Mouse (Mus musculus) MEL (cell line): ENCODE measurements around the gene Fzd4. TPM values are rescaled to one million over a fixed set of nuclear protein-coding genes. Genes with fewer than 3 reads are reported as not detected.

Experiments used
- DNase-seq: peaks from one replicate; pipeline ENCODE4 v3.0.0; 2011; ENCODE audit warnings: low read depth, low spot score
- H3K27ac ChIP-seq: 2 replicates; pipeline ENCODE4 v1.5.1; 2012; ENCODE audit warnings: low read depth, mild to moderate bottlenecking, control low read depth, low read length, moderate library complexity; ENCODE audit not compliant: control insufficient read depth
- H3K27me3 ChIP-seq, 2 experiments: fragments of 150-350 bp in 1 of 2; sonication (generic) in 1 of 2; 2 replicates each; pipeline ENCODE4 v1.6.1; 2012; ENCODE audit warnings: low read length in 2 of 2, mild to moderate bottlenecking in 2 of 2, improper control_type of control experiment in 1 of 2, moderate library complexity in 1 of 2; ENCODE audit not compliant: insufficient read depth in 2 of 2, control insufficient read depth in 1 of 2
- H3K36me3 ChIP-seq, 2 experiments: 2 replicates each; pipeline ENCODE4 v1.6.1; 2012 to 2014; ENCODE audit warnings: low read length in 2 of 2, improper control_type of control experiment in 1 of 2, inconsistent platforms in 1 of 2, mild to moderate bottlenecking in 1 of 2; ENCODE audit not compliant: insufficient read depth in 2 of 2, control insufficient read depth in 1 of 2
- H3K4me1 ChIP-seq, 2 experiments: fragments of 150-350 bp in 1 of 2; sonication (generic) in 1 of 2; 2 replicates each; pipeline ENCODE4 v1.6.1; 2012; ENCODE audit warnings: low read length in 2 of 2, improper control_type of control experiment in 1 of 2, mild to moderate bottlenecking in 1 of 2; ENCODE audit not compliant: insufficient read depth in 2 of 2, control insufficient read depth in 1 of 2
- H3K4me3 ChIP-seq, 2 experiments: fragments of 150-350 bp in 1 of 2; sonication (generic) in 1 of 2; 2 replicates each; pipeline ENCODE4 v1.5.1; 2012; ENCODE audit warnings: low read depth in 2 of 2, low read length in 2 of 2, mild to moderate bottlenecking in 2 of 2, moderate library complexity in 2 of 2, control low read depth in 1 of 2, improper control_type of control experiment in 1 of 2; ENCODE audit not compliant: control insufficient read depth in 1 of 2, insufficient read depth in 1 of 2
- H3K79me2 ChIP-seq: 2 replicates; pipeline ENCODE4 v1.6.1; 2012; ENCODE audit warnings: mild to moderate bottlenecking, low read length, moderate library complexity; ENCODE audit not compliant: control insufficient read depth, poor library complexity, insufficient read depth
- H3K9ac ChIP-seq: 2 replicates; pipeline ENCODE4 v1.6.1; 2012; ENCODE audit warnings: low read depth, mild to moderate bottlenecking, control low read depth, low read length, moderate library complexity; ENCODE audit not compliant: control insufficient read depth, poor library complexity, severe bottlenecking
- H3K9me3 ChIP-seq: fragments of 150-350 bp; sonication (generic); replicated peaks from 2 replicates; pipeline ENCODE4 v1.6.1; 2012; ENCODE audit warnings: mild to moderate bottlenecking, low read length, improper control_type of control experiment, moderate library complexity; ENCODE audit not compliant: insufficient read depth
- CHD1 ChIP-seq: IDR thresholded peaks from 2 replicates; pipeline ENCODE4 v1.6.1; 2012; ENCODE audit warnings: low read depth, mild to moderate bottlenecking, inconsistent platforms, low read length, improper control_type of control experiment
- CHD2 ChIP-seq: IDR thresholded peaks from 2 replicates; pipeline ENCODE4 v1.6.1; 2011; ENCODE audit warnings: low read length, improper control_type of control experiment
- CTCF ChIP-seq, 3 experiments: IDR thresholded peaks in 2 of 3; conservative IDR thresholded peaks in 1 of 3; 2 replicates each; pipeline ENCODE4 v1.5.1; 2011 to 2012; ENCODE audit warnings: low read length in 3 of 3, low read depth in 2 of 3, mild to moderate bottlenecking in 2 of 3, improper control_type of control experiment in 1 of 3, inconsistent platforms in 1 of 3, mixed read lengths in 1 of 3, moderate library complexity in 1 of 3; ENCODE audit not compliant: control insufficient read depth in 1 of 3, insufficient read depth in 1 of 3, poor library complexity in 1 of 3, severe bottlenecking in 1 of 3
- E2F4 ChIP-seq: IDR thresholded peaks from 2 replicates; pipeline ENCODE4 v1.6.1; 2011; ENCODE audit warnings: low read depth, low read length, improper control_type of control experiment, borderline replicate concordance
- EP300 ChIP-seq, 2 experiments: IDR thresholded peaks; 2 replicates each; pipeline ENCODE4 v1.6.1; 2011; ENCODE audit warnings: improper control_type of control experiment in 2 of 2, low read length in 2 of 2, low read depth in 1 of 2, mild to moderate bottlenecking in 1 of 2
- ETS1 ChIP-seq: IDR thresholded peaks from 2 replicates; pipeline ENCODE4 v1.6.1; 2012; ENCODE audit warnings: low read depth, mild to moderate bottlenecking, inconsistent platforms, low read length, improper control_type of control experiment, moderate library complexity
- GABPA ChIP-seq: IDR thresholded peaks from 2 replicates; pipeline ENCODE4 v1.6.1; 2012; ENCODE audit warnings: low read depth, mild to moderate bottlenecking, inconsistent platforms, low read length, improper control_type of control experiment, moderate library complexity
- GATA1 ChIP-seq: IDR thresholded peaks from 2 replicates; pipeline ENCODE4 v1.6.1; 2011; ENCODE audit warnings: low read depth, low read length, improper control_type of control experiment
- HCFC1 ChIP-seq: IDR thresholded peaks from 2 replicates; pipeline ENCODE4 v1.6.1; 2012; ENCODE audit warnings: low read depth, mild to moderate bottlenecking, inconsistent platforms, low read length, improper control_type of control experiment, moderate library complexity
- MEF2A ChIP-seq: IDR thresholded peaks from 2 replicates; pipeline ENCODE4 v1.6.1; 2014; ENCODE audit warnings: low read depth, mild to moderate bottlenecking, inconsistent platforms, low read length, improper control_type of control experiment; ENCODE audit not compliant: poor library complexity, insufficient replicate concordance, severe bottlenecking; ENCODE audit errors: extremely low read depth
- MXI1 ChIP-seq: IDR thresholded peaks from 2 replicates; pipeline ENCODE4 v1.6.1; 2011; ENCODE audit warnings: mild to moderate bottlenecking, low read depth, low read length, improper control_type of control experiment
- MYC ChIP-seq: IDR thresholded peaks from 2 replicates; pipeline ENCODE4 v1.6.1; 2011; ENCODE audit warnings: low read depth, mild to moderate bottlenecking, low read length, improper control_type of control experiment, moderate library complexity
- NRF1 ChIP-seq: IDR thresholded peaks from 2 replicates; pipeline ENCODE4 v1.6.1; 2014; ENCODE audit warnings: low read depth, mild to moderate bottlenecking, inconsistent platforms, low read length, improper control_type of control experiment, moderate library complexity; ENCODE audit not compliant: poor library complexity, insufficient read depth, severe bottlenecking
- POLR2A ChIP-seq, 2 experiments: IDR thresholded peaks; 2 replicates each; pipeline ENCODE4 v1.6.1; 2011 to 2012; ENCODE audit warnings: low read length in 2 of 2, mild to moderate bottlenecking in 2 of 2, control low read depth in 1 of 2, improper control_type of control experiment in 1 of 2, low read depth in 1 of 2, moderate library complexity in 1 of 2; ENCODE audit not compliant: control insufficient read depth in 1 of 2, insufficient read depth in 1 of 2, poor library complexity in 1 of 2
- POLR2AphosphoS2 ChIP-seq: IDR thresholded peaks from 2 replicates; pipeline ENCODE4 v1.6.1; 2011; ENCODE audit warnings: low read length, improper control_type of control experiment
- RAD21 ChIP-seq: IDR thresholded peaks from 2 replicates; pipeline ENCODE4 v1.6.1; 2011; ENCODE audit warnings: mild to moderate bottlenecking, low read depth, low read length, improper control_type of control experiment
- RCOR1 ChIP-seq: IDR thresholded peaks from 2 replicates; pipeline ENCODE4 v1.6.1; 2012; ENCODE audit warnings: low read depth, mild to moderate bottlenecking, inconsistent platforms, low read length, improper control_type of control experiment
- SIN3A ChIP-seq: IDR thresholded peaks from 2 replicates; pipeline ENCODE4 v1.6.1; 2012; ENCODE audit warnings: low read length, improper control_type of control experiment, inconsistent platforms
- TAL1 ChIP-seq: IDR thresholded peaks from 2 replicates; pipeline ENCODE4 v1.6.1; 2012; ENCODE audit warnings: mild to moderate bottlenecking, inconsistent platforms, low read length, moderate library complexity, mixed read lengths
- TBP ChIP-seq: IDR thresholded peaks from 2 replicates; pipeline ENCODE4 v1.8.0; 2011; ENCODE audit warnings: low read depth, low read length, improper control_type of control experiment
- TCF12 ChIP-seq: IDR thresholded peaks from 2 replicates; pipeline ENCODE4 v1.6.1; 2014; ENCODE audit warnings: low read depth, mild to moderate bottlenecking, inconsistent platforms, low read length, improper control_type of control experiment, moderate library complexity
- UBTF ChIP-seq: IDR thresholded peaks from 2 replicates; pipeline ENCODE4 v1.6.1; 2012; ENCODE audit warnings: low read depth, mild to moderate bottlenecking, inconsistent platforms, low read length, improper control_type of control experiment, moderate library complexity, borderline replicate concordance; ENCODE audit not compliant: insufficient read depth
- USF1 ChIP-seq: IDR thresholded peaks from 2 replicates; pipeline ENCODE4 v1.6.1; 2014; ENCODE audit warnings: low read depth, mild to moderate bottlenecking, inconsistent platforms, low read length, improper control_type of control experiment, moderate library complexity
- USF2 ChIP-seq, 2 experiments: IDR thresholded peaks; 2 replicates each; pipeline ENCODE4 v1.6.1; 2011 to 2012; ENCODE audit warnings: improper control_type of control experiment in 2 of 2, low read length in 2 of 2, borderline replicate concordance in 1 of 2, inconsistent platforms in 1 of 2, low read depth in 1 of 2, mild to moderate bottlenecking in 1 of 2; ENCODE audit not compliant: insufficient read depth in 1 of 2
- ZNF384 ChIP-seq: IDR thresholded peaks from 2 replicates; pipeline ENCODE4 v1.6.1; 2012; ENCODE audit warnings: low read depth, mild to moderate bottlenecking, inconsistent platforms, low read length, improper control_type of control experiment
- polyA plus RNA-seq, 2 experiments: library from polyadenylated mRNA; stranded (reverse) in 1 of 2; unstranded in 1 of 2; fragments of >175 nt in 1 of 2; fragments of >200 nt in 1 of 2; gene quantifications; 2 replicates each; pipeline versions ENCODE4 v1.2.1 to v1.2.4; 2012; ENCODE audit warnings: low replicate concordance in 2 of 2, low read depth in 1 of 2; ENCODE audit not compliant: insufficient read length in 2 of 2, insufficient read depth in 1 of 2, missing spikeins in 1 of 2
- total RNA-seq: library from RNA; depleted of rRNA; stranded (reverse); fragments of 300-350 nt; gene quantifications from 2 replicates; pipeline ENCODE4 v1.2.3, GENCODE M21; 2012

Fzd4 gene
- total and polyA plus RNA-seq, 3 experiments: 0.08 to 1.1 TPM; not detected in 1

GRCm38 (mm10) chr7:89456380-89457076 lies 52.4 kb downstream of the Fzd4 start:
- Histone ChIP-seq H3K27ac (no peak overlapping the region), H3K36me3 (no peaks in the 10 kb centered on the region), H3K9me3 (no peaks in the 10 kb centered on the region)
- no peak for TF ChIP-seq CHD2
- TF ChIP-seq ETS1: no peak
- no peak for TF ChIP-seq RAD21
- TF ChIP-seq POLR2A (IDR thresholded peaks at IDR 0.05; ENCODE audit: control insufficient read depth in 1 of 2, insufficient read depth in 1 of 2, low read depth in 1 of 2, low read length in 2 of 2, poor library complexity in 1 of 2): no peak
- TF ChIP-seq GATA1: no peak
- no peak for TF ChIP-seq MEF2A
- TF ChIP-seq USF1: no peak
- no peak for TF ChIP-seq SIN3A
- no peak for TF ChIP-seq RCOR1
- TF ChIP-seq HCFC1: no peak
- no peak for TF ChIP-seq USF2 (IDR thresholded peaks at IDR 0.05; ENCODE audit: borderline replicate concordance in 1 of 2, insufficient read depth in 1 of 2, low read depth in 1 of 2, low read length in 2 of 2)
- TF ChIP-seq MYC: no peak
- TF ChIP-seq TBP: no peak
- no peak for TF ChIP-seq CHD1
- TF ChIP-seq, all 39 proteins: peak for 0
- no peaks in the 10 kb centered on the region for H3K4me1 ChIP-seq
- H3K79me2 ChIP-seq: no peaks in the 10 kb centered on the region; the same call in 1 of the 2 replicates
- no peak for DNase-seq
- no peak overlapping the region for H3K4me3 ChIP-seq
- no peak overlapping the region for H3K9ac ChIP-seq
- H3K27me3 ChIP-seq: no peaks in the 10 kb centered on the region

DNA sequence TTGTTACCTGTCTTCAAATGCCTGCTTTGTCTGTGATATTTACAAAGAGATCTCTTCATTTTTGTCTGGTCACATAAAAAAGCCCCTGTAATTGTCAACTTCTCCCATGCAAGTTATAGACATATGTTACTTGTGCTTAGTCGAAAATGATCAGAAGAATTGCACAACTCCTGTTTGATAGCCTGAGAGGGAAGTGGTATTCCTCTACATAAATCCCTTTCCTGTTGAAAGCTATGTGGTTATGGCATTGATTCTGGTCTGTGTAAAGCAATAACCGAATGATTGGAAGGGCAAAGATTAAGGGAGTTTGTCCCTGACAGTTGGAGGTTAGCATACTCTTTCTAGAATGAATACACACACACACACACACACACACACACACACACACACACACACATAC lies 55.5 kb downstream of the Fzd4 start:
- H3K36me3 ChIP-seq: no peaks in the 10 kb centered on the region
- DNase-seq: no peak
- H3K27me3 ChIP-seq: no peaks in the 10 kb centered on the region
- TF ChIP-seq NRF1 (no peak), TBP (no peak), UBTF (no peak), MXI1 (no peak), CTCF (IDR thresholded peaks at IDR 0.05 in 2 of 3, conservative IDR thresholded peaks at IDR 0.05 in 1 of 3; ENCODE audit: control insufficient read depth in 1 of 3, insufficient read depth in 1 of 3, low read depth in 2 of 3, low read length in 3 of 3, poor library complexity in 1 of 3, severe bottlenecking in 1 of 3) (no peak), E2F4 (no peak), POLR2AphosphoS2 (no peak), TAL1 (no peak), TCF12 (no peak), CHD1 (no peak), EP300 (IDR thresholded peaks at IDR 0.05; ENCODE audit: low read depth in 1 of 2, low read length in 2 of 2) (no peak), GABPA (no peak), ZNF384 (no peak), POLR2A (IDR thresholded peaks at IDR 0.05; ENCODE audit: control insufficient read depth in 1 of 2, insufficient read depth in 1 of 2, low read depth in 1 of 2, low read length in 2 of 2, poor library complexity in 1 of 2) (no peak), ETS1 (no peak)
- TF ChIP-seq, all 39 proteins: peak for 0
- H3K4me1 ChIP-seq: no peaks in the 10 kb centered on the region
- no peaks in the 10 kb centered on the region; the same call in 1 of the 2 replicates for H3K79me2 ChIP-seq
- no peaks in the 10 kb centered on the region for H3K9me3 ChIP-seq
- no peak overlapping the region for H3K9ac ChIP-seq
- no peak overlapping the region for H3K4me3 ChIP-seq
- H3K27ac ChIP-seq: no peak overlapping the region
